Mouse (Mus musculus) forebrain, embryonic 15.5 days (tissue): ENCODE data around the gene Chrm3. TPM values are rescaled to one million over a fixed set of nuclear protein-coding genes. Genes with fewer than 3 reads are reported as not detected.
"Not testable (repeated sequence)": the region's sequence is repeated elsewhere in the genome, so short reads cannot be mapped to it uniquely, and the experiment has no call there.

Experiments
- ATAC-seq: fragments of 200-750 bp; cut with Nextera tagmentation; replicated peaks from 2 replicates; pipeline ENCODE4 v1.8.0; 2017; ENCODE audit warnings: mild to moderate bottlenecking, moderate TSS enrichment, moderate library complexity
- H3K27ac ChIP-seq: fragments of 300-500 bp; sonication (generic); replicated peaks from 2 replicates; pipeline ENCODE4 v1.5.1; 2015; ENCODE audit warnings: mild to moderate bottlenecking, inconsistent platforms
- H3K27me3 ChIP-seq: fragments of 300-500 bp; sonication (generic); 2 replicates; pipeline ENCODE4 v1.6.1; 2015; ENCODE audit warnings: inconsistent platforms
- H3K36me3 ChIP-seq: fragments of 300-500 bp; sonication (generic); 2 replicates; pipeline ENCODE4 v1.6.1; 2015; ENCODE audit warnings: mild to moderate bottlenecking, inconsistent platforms
- H3K4me1 ChIP-seq: fragments of 300-500 bp; sonication (generic); 2 replicates; pipeline ENCODE4 v1.6.1; 2015; ENCODE audit warnings: inconsistent platforms
- H3K4me2 ChIP-seq: fragments of 300-500 bp; sonication (generic); replicated peaks from 2 replicates; pipeline ENCODE4 v1.6.1; 2015; ENCODE audit warnings: mild to moderate bottlenecking, inconsistent platforms
- H3K4me3 ChIP-seq: fragments of 300-500 bp; sonication (generic); 2 replicates; pipeline ENCODE4 v1.5.1; 2015; ENCODE audit warnings: mild to moderate bottlenecking, inconsistent platforms
- H3K9ac ChIP-seq: fragments of 300-500 bp; sonication (generic); replicated peaks from 2 replicates; pipeline ENCODE4 v1.6.1; 2015; ENCODE audit warnings: mild to moderate bottlenecking, inconsistent platforms
- H3K9me3 ChIP-seq: fragments of 300-500 bp; sonication (generic); 2 replicates; pipeline ENCODE4 v1.6.1; 2016; ENCODE audit warnings: inconsistent platforms
- WGBS: fragments of 180-500 bp; shearing (Covaris S2); methylation state at CpG from one replicate; pipeline ENCODE4 v1.1.7; 2015; ENCODE audit warnings: mixed read lengths; 5-methylcytosine and 5-hydroxymethylcytosine counted together
- polyA plus RNA-seq: library from polyadenylated mRNA; unstranded; fragments of >200 nt; fragmentation: Nextera tagmentation; extraction: Ambion mirVana; gene quantifications from 2 replicates; pipeline ENCODE4 v1.2.1, GENCODE M21; 2015

The Chrm3 gene
- polyA plus RNA-seq, result 1.5 and 1.9 TPM in 2 replicates

- H3K4me1 ChIP-seq, result peaks cover 16% of the 10 kb centered on the region
- no peaks in the 10 kb centered on the region for H3K9me3 ChIP-seq
- no peaks in the 10 kb centered on the region for H3K36me3 ChIP-seq
- ATAC-seq, result peak; percentile 92
- WGBS, result under 1% methylated on average over 18 of the region's 18 CpGs
- H3K27ac ChIP-seq, result no peak within 1 kb of the TSS
- peak within 1 kb of the TSS; percentile 94 for H3K4me2 ChIP-seq
- peak within 1 kb of the TSS; percentile 56 for H3K9ac ChIP-seq
- H3K27me3 ChIP-seq, result peaks cover 26% of the 10 kb centered on the region; the same call in 1 of the 2 replicates
- peak within 1 kb of the TSS; percentile 67 for H3K4me3 ChIP-seq
These were observed at the start of gene Chrm3 for GRCm38 (mm10) chr13:10360777-10361176. Gene Chrm3 (minus strand): TSS chr13:10360847.

GRCm38 (mm10) chr13:10394364-10394763 lies 33.7 kb upstream of the Chrm3 start:
- Histone ChIP-seq H3K36me3 (no peaks in the 10 kb centered on the region), H3K9me3 (no peaks in the 10 kb centered on the region), H3K27ac (no peak overlapping the region), H3K4me1 (no peaks in the 10 kb centered on the region), H3K27me3 (no peaks in the 10 kb centered on the region), H3K4me2 (no peak overlapping the region), H3K4me3 (no peak overlapping the region), H3K9ac (no peak overlapping the region)
- 98% methylated on average over 2 of the region's 2 CpGs for WGBS
- no peak for ATAC-seq

- not testable (repeated sequence) for H3K4me2 ChIP-seq, H3K9ac ChIP-seq, H3K4me1 ChIP-seq, H3K27me3 ChIP-seq, H3K4me3 ChIP-seq, H3K36me3 ChIP-seq, ATAC-seq, H3K9me3 ChIP-seq, H3K27ac ChIP-seq
These were observed 14.8 kb upstream of the Chrm3 start for GRCm38 (mm10) chr13:10375487-10375886.

GRCm38 (mm10) chr13:10360199-10360694 lies 400 bp downstream of the Chrm3 start:
- Histone ChIP-seq H3K4me3 (peak overlapping the region; percentile 67), H3K9me3 (no peaks in the 10 kb centered on the region), H3K4me2 (peak overlapping the region; percentile 94), H3K36me3 (no peaks in the 10 kb centered on the region), H3K27ac (no peak overlapping the region), H3K4me1 (peaks cover 16% of the 10 kb centered on the region), H3K9ac (peak overlapping the region; percentile 56), H3K27me3 (peaks cover 26% of the 10 kb centered on the region; the same call in 1 of the 2 replicates)
- ATAC-seq, result peak; percentile 74
- WGBS, result under 1% methylated on average over 60 of the region's 60 CpGs

- Histone ChIP-seq H3K4me3 (peak overlapping the region; percentile 67), H3K4me1 (peaks cover 16% of the 10 kb centered on the region), H3K27me3 (peaks cover 26% of the 10 kb centered on the region; the same call in 1 of the 2 replicates), H3K9me3 (no peaks in the 10 kb centered on the region), H3K27ac (no peak overlapping the region), H3K36me3 (no peaks in the 10 kb centered on the region), H3K9ac (peak overlapping the region; percentile 56), H3K4me2 (peak overlapping the region; percentile 94)
- WGBS, result 2% methylated on average over 26 of the region's 26 CpGs
- peak; percentile 31; the same call in 1 of the 2 replicates for ATAC-seq
These were observed 990 bp downstream of the Chrm3 start for GRCm38 (mm10) chr13:10359516-10360198.

- H3K9ac ChIP-seq, result no peak overlapping the region
- no peak overlapping the region for H3K4me3 ChIP-seq
- no peak for ATAC-seq
- 84% methylated on average over 5 of the region's 5 CpGs for WGBS
- no peaks in the 10 kb centered on the region for H3K9me3 ChIP-seq
- H3K4me1 ChIP-seq, result peaks cover 10% of the 10 kb centered on the region
- H3K27ac ChIP-seq, result no peak overlapping the region
- H3K36me3 ChIP-seq, result no peaks in the 10 kb centered on the region
- H3K4me2 ChIP-seq, result no peak overlapping the region
- peaks cover 14% of the 10 kb centered on the region; the same call in 1 of the 2 replicates for H3K27me3 ChIP-seq
These were observed 4.9 kb downstream of the Chrm3 start for GRCm38 (mm10) chr13:10355796-10356195.

GRCm38 (mm10) chr13:10354885-10355575 lies 5.6 kb downstream of the Chrm3 start:
- 73% methylated on average over 2 of the region's 2 CpGs for WGBS
- ATAC-seq, result no peak
- H3K9ac ChIP-seq, result no peak overlapping the region
- H3K4me2 ChIP-seq, result no peak overlapping the region
- no peaks in the 10 kb centered on the region for H3K36me3 ChIP-seq
- peaks cover 14% of the 10 kb centered on the region; the same call in 1 of the 2 replicates for H3K27me3 ChIP-seq
- H3K4me3 ChIP-seq, result no peak overlapping the region
- H3K9me3 ChIP-seq, result no peaks in the 10 kb centered on the region
- no peak overlapping the region for H3K27ac ChIP-seq
- H3K4me1 ChIP-seq, result peaks cover 8% of the 10 kb centered on the region

GRCm38 (mm10) chr13:10352141-10352540 lies 8.5 kb downstream of the Chrm3 start:
- no peak overlapping the region for H3K4me3 ChIP-seq
- 48% methylated on average over 1 of the region's 1 CpGs for WGBS

GRCm38 (mm10) chr13:10344362-10344761 lies 16.3 kb downstream of the Chrm3 start:
- ATAC-seq, result no peak
- 72% methylated on average over 5 of the region's 5 CpGs for WGBS
- H3K9me3 ChIP-seq, result no peaks in the 10 kb centered on the region
- no peaks in the 10 kb centered on the region for H3K4me1 ChIP-seq
- no peak overlapping the region for H3K27ac ChIP-seq
- no peak overlapping the region for H3K4me3 ChIP-seq
- H3K9ac ChIP-seq, result no peak overlapping the region
- H3K36me3 ChIP-seq, result no peaks in the 10 kb centered on the region
- H3K4me2 ChIP-seq, result no peak overlapping the region
- no peaks in the 10 kb centered on the region for H3K27me3 ChIP-seq

More at GRCm38 (mm10) chr13:10352141-10352540, 8.5 kb downstream of the Chrm3 start:
- no peak overlapping the region for H3K4me2 ChIP-seq
- no peaks in the 10 kb centered on the region for H3K9me3 ChIP-seq
- no peaks in the 10 kb centered on the region for H3K27me3 ChIP-seq
- no peak overlapping the region for H3K27ac ChIP-seq
- no peaks in the 10 kb centered on the region for H3K4me1 ChIP-seq
- no peaks in the 10 kb centered on the region for H3K36me3 ChIP-seq
- no peak for ATAC-seq
- no peak overlapping the region for H3K9ac ChIP-seq

- no peak overlapping the region for H3K27ac ChIP-seq
- no peak overlapping the region for H3K4me3 ChIP-seq
- H3K36me3 ChIP-seq, result no peaks in the 10 kb centered on the region
- no peak overlapping the region for H3K4me2 ChIP-seq
- no peak overlapping the region for H3K9ac ChIP-seq
- no peak for ATAC-seq
- no peaks in the 10 kb centered on the region for H3K9me3 ChIP-seq
- H3K4me1 ChIP-seq, result no peaks in the 10 kb centered on the region
- H3K27me3 ChIP-seq, result no peaks in the 10 kb centered on the region
These were observed 25.1 kb downstream of the Chrm3 start for GRCm38 (mm10) chr13:10335558-10335957.

GRCm38 (mm10) chr13:10332762-10333161 lies 27.9 kb downstream of the Chrm3 start:
- Histone ChIP-seq H3K27ac (no peak overlapping the region), H3K27me3 (no peaks in the 10 kb centered on the region), H3K4me2 (no peak overlapping the region), H3K9ac (no peak overlapping the region), H3K4me3 (no peak overlapping the region), H3K4me1 (no peaks in the 10 kb centered on the region), H3K9me3 (no peaks in the 10 kb centered on the region), H3K36me3 (no peaks in the 10 kb centered on the region)
- 90% methylated on average over 4 of the region's 4 CpGs for WGBS
- no peak for ATAC-seq

- Histone ChIP-seq H3K4me2 (no peak overlapping the region), H3K36me3 (no peaks in the 10 kb centered on the region), H3K4me1 (no peaks in the 10 kb centered on the region), H3K4me3 (no peak overlapping the region), H3K27ac (no peak overlapping the region), H3K27me3 (no peaks in the 10 kb centered on the region), H3K9me3 (no peaks in the 10 kb centered on the region), H3K9ac (no peak overlapping the region)
- no peak for ATAC-seq
These were observed 50.8 kb downstream of the Chrm3 start for GRCm38 (mm10) chr13:10309811-10310210.
